In the genomic region with DNA sequence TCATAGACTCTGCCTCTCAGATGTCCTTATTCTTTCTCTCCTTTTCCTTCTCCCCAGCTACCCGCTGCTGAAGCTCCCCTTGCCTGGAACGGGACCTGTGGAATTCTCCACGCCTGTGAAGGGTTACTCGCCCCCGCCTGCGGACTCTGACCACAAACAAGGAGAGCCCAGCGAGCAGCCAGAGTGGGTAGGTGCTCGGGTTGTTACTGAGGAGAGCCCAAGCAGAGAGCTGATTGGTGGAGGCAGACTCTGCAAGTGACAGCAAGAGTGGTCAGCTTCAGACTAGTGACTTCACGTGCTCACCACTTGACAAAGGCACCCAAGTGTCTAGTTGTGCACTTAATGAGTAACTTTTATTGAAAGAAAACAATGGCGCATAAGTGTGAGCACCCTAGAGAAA, we compare ENCODE assay signal across 19 mouse cellular contexts. TPM values are rescaled to one million over a fixed set of nuclear protein-coding genes. Genes with fewer than 3 reads are reported as not detected.
DNase-seq lines count a peak whose midpoint lies in the region; ATAC-seq and TF ChIP-seq lines count a peak whose summit lies in the region.
"Had no signal": no experiment of that assay in that cellular context is flagged by ENCODE, and none has a peak within 500 bp of the region (broad histone marks: within the 10 kb centered on the region; RNA-seq: fewer than 3 reads in every experiment).

No protein-coding gene starts in this region.

- H3K36me3 ChIP-seq in liver, adult 2 months (ENCODE audit: control insufficient read depth, insufficient read depth, low read length) = peaks cover 20% of the 10 kb centered on the region; the same call in 1 of the 2 replicates
- H3K36me3 ChIP-seq in liver, embryonic 16.5 days (ENCODE audit: control insufficient read depth, insufficient read depth) = no peaks in the 10 kb centered on the region

- H3K4me2 ChIP-seq in liver, embryonic 16.5 days (ENCODE audit: low read depth, low read length) = no peak overlapping the region
- H3K4me2 ChIP-seq: embryonic facial prominence, embryonic 15.5 days; hindbrain, embryonic 12.5 days; midbrain, embryonic 12.5 days; neural tube, embryonic 15.5 days had no signal

- 20% methylated on average over 10 of the region's 10 CpGs for WGBS in liver, adult 2 months
- 63% methylated on average over 10 of the region's 10 CpGs for WGBS in liver, embryonic 16.5 days (ENCODE audit: insufficient replicate concordance)

- peak overlapping the region; percentile 5; the same call in 1 of the 2 replicates for H3K9ac ChIP-seq in liver, adult 2 months (ENCODE audit: low read depth, low read length)
- no peak overlapping the region for H3K9ac ChIP-seq in liver, embryonic 16.5 days (ENCODE audit: low read depth, low read length)
- H3K9ac ChIP-seq: embryonic facial prominence, embryonic 15.5 days; hindbrain, embryonic 12.5 days; midbrain, embryonic 12.5 days; neural tube, embryonic 15.5 days had no signal

- peak; percentile 83 for ATAC-seq in liver, embryonic 16.5 days (ENCODE audit: low read depth)
- no peak for ATAC-seq in megakaryocyte progenitor cell, adult 5-6 weeks (replicated peaks; ENCODE audit: poor library complexity)
- ATAC-seq: CD4-positive, CD25-positive, alpha-beta regulatory T cell, adult 4 months; forebrain, embryonic 14.5 days had no signal

- peak; percentile 56 to 66 for DNase-seq in lung, adult 18-20 months
- DNase-seq in lung, postnatal 4 days = no peak
- DNase-seq in liver, adult 2 months (ENCODE audit: extremely low read depth, low read depth, low spot score) = peak; percentile 89
- DNase-seq in spleen, postnatal 4 days (ENCODE audit: low spot score in 2 of 2) = no peak
- DNase-seq in layer of hippocampus, adult 11-12 months (ENCODE audit: low spot score) = no peak
- DNase-seq: adrenal gland, postnatal 25 days; cerebellum, adult 9-10 months; gastrocnemius, adult 2 months; kidney, adult 8-10 months had no signal

- H3K9me3 ChIP-seq in liver, embryonic 16.5 days (replicated peaks; ENCODE audit: control insufficient read depth, low read length) = no peaks in the 10 kb centered on the region
- H3K9me3 ChIP-seq: embryonic facial prominence, embryonic 15.5 days; hindbrain, embryonic 12.5 days; midbrain, embryonic 12.5 days; neural tube, embryonic 15.5 days had no signal

- H3K27me3 ChIP-seq in liver, adult 2 months (ENCODE audit: control insufficient read depth, insufficient read depth, low read length) = no peaks in the 10 kb centered on the region
- H3K27me3 ChIP-seq in liver, embryonic 16.5 days (ENCODE audit: control insufficient read depth, insufficient read depth, low read depth, low read length) = no peaks in the 10 kb centered on the region
- H3K27me3 ChIP-seq: embryonic facial prominence, embryonic 15.5 days; hindbrain, embryonic 12.5 days; midbrain, embryonic 12.5 days; neural tube, embryonic 15.5 days had no signal

- H3K4me1 ChIP-seq in liver, adult 2 months (ENCODE audit: control insufficient read depth, insufficient read depth, low read length) = peaks cover 21% of the 10 kb centered on the region
- peaks cover under 1% of the 10 kb centered on the region; the same call in 1 of the 2 replicates for H3K4me1 ChIP-seq in liver, embryonic 16.5 days (ENCODE audit: control insufficient read depth, low read depth, low read length)
- H3K4me1 ChIP-seq: embryonic facial prominence, embryonic 15.5 days; hindbrain, embryonic 12.5 days; midbrain, embryonic 12.5 days; neural tube, embryonic 15.5 days had no signal

- H3K27ac ChIP-seq in liver, adult 2 months (replicated peaks; ENCODE audit: insufficient read depth, low read depth, low read length) = peak overlapping the region; percentile 61
- peak overlapping the region; percentile 71 for H3K27ac ChIP-seq in liver, embryonic 16.5 days (ENCODE audit: low read length)
- H3K27ac ChIP-seq: embryonic facial prominence, embryonic 15.5 days; gastrocnemius, adult 2 months; hindbrain, embryonic 12.5 days; midbrain, embryonic 12.5 days; neural tube, embryonic 15.5 days had no signal

- TF ChIP-seq POLR2A in liver, adult 2 months (IDR thresholded peaks at IDR 0.05; ENCODE audit: extremely low read depth, insufficient read depth, low read length) = no peak

- peaks cover 4% of the 10 kb centered on the region; the same call in 1 of the 2 replicates for H3K79me2 ChIP-seq in liver, adult 2 months (ENCODE audit: control insufficient read depth, insufficient read depth, low read length)

- H3K4me3 ChIP-seq in liver, adult 2 months (ENCODE audit: insufficient read depth, low read depth, low read length) = no peak overlapping the region
- no peak overlapping the region for H3K4me3 ChIP-seq in liver, embryonic 16.5 days (ENCODE audit: low read depth, low read length)
- H3K4me3 ChIP-seq: embryonic facial prominence, embryonic 15.5 days; gastrocnemius, adult 2 months; hindbrain, embryonic 12.5 days; midbrain, embryonic 12.5 days; neural tube, embryonic 15.5 days had no signal

- no peak for TF ChIP-seq CTCF in liver, adult 2 months (IDR thresholded peaks at IDR 0.05; ENCODE audit: low read depth, low read length)

RNA-seq across cellular contexts. Expression of a gene that starts 29.2 kb away (rescaled TPM):
- total RNA-seq in liver, adult 2 months (2014; rRNA removed) = 51.8 and 84.8 TPM in 2 replicates
- polyA plus RNA-seq in liver, adult 2 months (2012; rRNA removed) = 68.7 and 72.9 TPM in 2 replicates
- 31.8 and 36.6 TPM in 2 replicates for polyA plus RNA-seq in liver, embryonic 16.5 days (2015; fragmentation: Nextera tagmentation; extraction: Ambion mirVana)
- total RNA-seq in megakaryocyte progenitor cell, adult 5-6 weeks (2015) = 26.1 and 33.6 TPM in 2 replicates
- total RNA-seq in megakaryocyte progenitor cell, adult 5-6 weeks (2017) = 22.1 and 29.4 TPM in 2 replicates

RNA-seq across cellular contexts. Expression of a gene that starts 45.7 kb away (rescaled TPM):
- total RNA-seq in liver, adult 2 months (2014; rRNA removed) = 4.5 and 6.8 TPM in 2 replicates
- polyA plus RNA-seq in liver, adult 2 months (2012; rRNA removed) = 7.9 and 10.7 TPM in 2 replicates
- polyA plus RNA-seq in liver, embryonic 16.5 days (2015; fragmentation: Nextera tagmentation; extraction: Ambion mirVana) = 3.7 and 4.2 TPM in 2 replicates
- total RNA-seq in megakaryocyte progenitor cell, adult 5-6 weeks (2015) = 8.6 and 13.0 TPM in 2 replicates
- total RNA-seq in megakaryocyte progenitor cell, adult 5-6 weeks (2017) = 1.5 and 4.0 TPM in 2 replicates

RNA-seq across cellular contexts. Expression of a gene that starts 57.2 kb away (rescaled TPM):
- not detected in 2 replicates for total RNA-seq in liver, adult 2 months (2014; rRNA removed)
- polyA plus RNA-seq in liver, adult 2 months (2012; rRNA removed) = 0.21 and 0.37 TPM in 2 replicates
- 551 and 721 TPM in 2 replicates for polyA plus RNA-seq in liver, embryonic 16.5 days (2015; fragmentation: Nextera tagmentation; extraction: Ambion mirVana)
- 1,024 and 1,594 TPM in 2 replicates for total RNA-seq in megakaryocyte progenitor cell, adult 5-6 weeks (2015)
- total RNA-seq in megakaryocyte progenitor cell, adult 5-6 weeks (2017) = 354 and 557 TPM in 2 replicates
- total RNA-seq: adrenal gland, postnatal 25 days; gastrocnemius, adult 2 months; heart, postnatal 25 days had no signal
- polyA plus RNA-seq: CD4-positive, CD25-positive, alpha-beta regulatory T cell, adult 4 months; small intestine, adult 2 months had no signal

RNA-seq across cellular contexts. Expression of a gene that starts 57.4 kb away (rescaled TPM):
- 5.0 and 5.9 TPM in 2 replicates for total RNA-seq in liver, adult 2 months (2014; rRNA removed)
- polyA plus RNA-seq in liver, adult 2 months (2012; rRNA removed) = 6.6 and 7.3 TPM in 2 replicates
- 6.0 and 6.1 TPM in 2 replicates for polyA plus RNA-seq in liver, embryonic 16.5 days (2015; fragmentation: Nextera tagmentation; extraction: Ambion mirVana)
- 9.9 and 12.1 TPM in 2 replicates for total RNA-seq in megakaryocyte progenitor cell, adult 5-6 weeks (2015)
- total RNA-seq in megakaryocyte progenitor cell, adult 5-6 weeks (2017) = 9.3 and 9.4 TPM in 2 replicates

Comparison
In these comparisons a context has a peak if more than half of its experiments do, and no peak if none do; other contexts are left out.
1. DNase-seq: peak in lung, adult 18-20 months (2 of 2) and liver, adult 2 months (single experiment); none in lung, postnatal 4 days (0 of 2), spleen, postnatal 4 days (0 of 2) and layer of hippocampus, adult 11-12 months (single experiment).
2. RNA of a gene that starts 57.2 kb away (total RNA-seq): 354 to 1,594 TPM in megakaryocyte progenitor cell, adult 5-6 weeks; not detected in liver, adult 2 months; every median in the first group is over 100 times any median in the second.